Mouse (Mus musculus): ENCODE data around the gene Myom3. TPM values are rescaled to one million over a fixed set of nuclear protein-coding genes. Genes with fewer than 3 reads are reported as not detected.
"Not testable (repeated sequence)": the region's sequence is repeated elsewhere in the genome, so short reads cannot be mapped to it uniquely, and the experiment has no call there.

The Myom3 gene
- total RNA-seq (2021), result under 1 TPM; 0.40 to 0.55 TPM
- 0.08 and 0.10 TPM in 2 replicates for polyA plus RNA-seq (2012; rRNA removed)
- long read RNA-seq, result 0 reads

GRCm38 (mm10) chr4:135759356-135759976 lies at the start of gene Myom3:
Myom3 (plus strand) TSS chr4:135759715.
- DNase-seq, result no peak

GRCm38 (mm10) chr4:135710392-135710791 lies 49.1 kb upstream of the Myom3 start:
- DNase-seq, result no peak

GRCm38 (mm10) chr4:135714776-135715175 lies 44.7 kb upstream of the Myom3 start:
- DNase-seq, result peak; percentile 52

- not testable (repeated sequence) for DNase-seq
These were observed 43.1 kb upstream of the Myom3 start for GRCm38 (mm10) chr4:135716438-135716837.

- DNase-seq, result no peak
These were observed 36.8 kb upstream of the Myom3 start for GRCm38 (mm10) chr4:135722540-135723290.

- no peak for DNase-seq
These were observed 33.1 kb upstream of the Myom3 start for GRCm38 (mm10) chr4:135726416-135726815.

- DNase-seq, result peak; percentile 82
These were observed 31.7 kb upstream of the Myom3 start, which contains the start of gene Il22ra1 for GRCm38 (mm10) chr4:135727817-135728216. Il22ra1 (plus strand) TSS chr4:135728172.

GRCm38 (mm10) chr4:135730204-135730603 lies 29.3 kb upstream of the Myom3 start:
- DNase-seq, result no peak

GRCm38 (mm10) chr4:135730951-135731350 lies 28.6 kb upstream of the Myom3 start:
- DNase-seq, result no peak

GRCm38 (mm10) chr4:135733901-135734300 lies 25.6 kb upstream of the Myom3 start:
- no peak for DNase-seq

GRCm38 (mm10) chr4:135736903-135737302 lies 22.6 kb upstream of the Myom3 start:
- no peak for DNase-seq

GRCm38 (mm10) chr4:135738237-135738636 lies 21.3 kb upstream of the Myom3 start:
- no peak for DNase-seq

- DNase-seq, result no peak
These were observed 20.4 kb upstream of the Myom3 start for GRCm38 (mm10) chr4:135739148-135739547.

GRCm38 (mm10) chr4:135739672-135740071 lies 19.8 kb upstream of the Myom3 start:
- no peak for DNase-seq

- DNase-seq, result no peak
These were observed 16.0 kb upstream of the Myom3 start for GRCm38 (mm10) chr4:135743520-135743919.

GRCm38 (mm10) chr4:135744726-135745448 lies 14.6 kb upstream of the Myom3 start:
- no peak for DNase-seq

GRCm38 (mm10) chr4:135745613-135746012 lies 13.9 kb upstream of the Myom3 start:
- peak; percentile 16 for DNase-seq

- no peak for DNase-seq
These were observed 8.6 kb upstream of the Myom3 start for GRCm38 (mm10) chr4:135750896-135751295.

GRCm38 (mm10) chr4:135752106-135752778 lies 7.3 kb upstream of the Myom3 start:
- DNase-seq, result no peak

- no peak for DNase-seq
These were observed 6.7 kb upstream of the Myom3 start for GRCm38 (mm10) chr4:135752779-135753164.

GRCm38 (mm10) chr4:135758331-135758730 lies 1.2 kb upstream of the Myom3 start:
- no peak for DNase-seq

- DNase-seq, result no peak
These were observed 690 bp upstream of the Myom3 start for GRCm38 (mm10) chr4:135758825-135759224.

All from adrenal gland, adult 2 months (tissue).